Mouse (Mus musculus): Measurements from ENCODE around the gene Tamm41.
A peak's percentile ranks its signal among the peaks of the same experiment; 100 is the strongest.

Tamm41 gene

DNA sequence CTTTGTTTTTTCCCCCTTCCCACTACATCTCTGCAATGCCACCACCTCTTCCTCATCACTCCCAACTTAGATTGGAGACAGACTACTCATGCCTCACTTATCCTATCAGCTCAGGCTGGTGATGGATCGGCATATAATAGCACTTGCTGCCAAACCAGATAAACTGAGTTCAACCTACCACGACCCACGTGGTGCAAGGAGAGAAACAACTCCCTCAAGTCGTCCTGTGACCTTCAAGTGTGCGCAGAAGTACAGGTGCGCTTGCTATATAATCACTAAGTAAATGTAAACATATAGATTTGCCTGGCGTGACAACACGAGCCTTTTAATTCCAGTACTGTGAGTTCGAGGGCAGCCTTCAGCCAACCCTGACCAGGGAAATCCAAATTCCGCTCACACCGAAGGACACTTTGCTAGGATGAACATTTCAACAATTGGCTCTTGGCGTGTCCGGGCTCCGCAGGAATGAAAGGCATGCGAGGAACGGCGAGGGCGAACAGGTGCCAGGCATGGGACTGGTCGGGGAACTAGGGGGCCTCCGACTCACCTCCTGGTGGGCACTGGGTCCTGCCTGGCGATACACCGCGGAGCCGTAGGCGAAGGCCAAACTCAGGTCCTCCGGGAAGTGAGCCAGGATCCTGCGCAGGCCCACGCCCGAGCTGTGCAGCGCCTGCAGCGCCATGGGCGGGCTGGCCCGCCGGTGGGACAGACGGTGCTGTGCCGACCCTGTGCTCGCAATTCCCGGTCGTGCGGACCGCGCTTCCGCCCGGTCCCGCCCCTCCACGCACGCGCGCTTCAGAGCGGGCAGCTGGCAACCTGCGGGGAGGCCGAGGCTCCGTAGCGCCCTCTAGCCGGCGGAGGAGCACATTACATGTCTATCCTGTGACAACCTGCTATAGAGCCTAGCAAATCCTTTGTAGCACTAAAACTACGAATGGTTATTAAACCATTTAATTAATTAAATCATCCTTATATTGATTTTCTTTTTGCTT is at the start of gene Tamm41:
TSS of gene Tamm41 (minus strand) at position 774 of the 992 bp plus-strand sequence.
- peak; percentile 90 for DNase-seq (ENCODE audit: inconsistent ontology term)

DNA sequence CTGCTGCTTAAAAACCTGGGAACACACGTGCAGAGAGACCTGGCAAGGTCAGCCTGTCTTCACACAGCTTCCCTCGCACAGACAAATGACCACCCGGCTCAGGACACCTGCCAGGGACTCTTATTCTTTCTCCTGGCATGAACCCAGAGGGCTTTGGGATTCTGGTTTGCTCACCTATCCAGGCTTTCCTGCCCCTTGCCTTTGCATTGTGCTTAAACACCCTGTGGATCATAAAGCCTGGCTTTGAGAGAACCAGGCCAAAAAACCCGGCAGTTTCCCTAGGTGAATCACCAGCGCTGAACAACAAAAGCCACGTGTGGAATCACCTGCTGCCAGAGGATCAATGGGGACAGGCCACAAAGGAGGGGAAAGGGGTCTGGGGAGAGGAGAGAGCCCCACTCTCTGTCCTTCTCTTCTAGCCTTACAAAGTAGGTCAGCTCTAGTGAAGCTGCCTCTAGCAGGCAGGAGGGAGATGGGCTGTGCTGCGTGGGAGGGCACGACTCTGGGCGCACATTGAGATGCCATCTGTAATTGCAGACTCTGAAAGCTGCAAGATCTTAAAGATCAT is 47.7 kb upstream of the Tamm41 start:
- DNase-seq (ENCODE audit: inconsistent ontology term), result peak; percentile 31

DNA sequence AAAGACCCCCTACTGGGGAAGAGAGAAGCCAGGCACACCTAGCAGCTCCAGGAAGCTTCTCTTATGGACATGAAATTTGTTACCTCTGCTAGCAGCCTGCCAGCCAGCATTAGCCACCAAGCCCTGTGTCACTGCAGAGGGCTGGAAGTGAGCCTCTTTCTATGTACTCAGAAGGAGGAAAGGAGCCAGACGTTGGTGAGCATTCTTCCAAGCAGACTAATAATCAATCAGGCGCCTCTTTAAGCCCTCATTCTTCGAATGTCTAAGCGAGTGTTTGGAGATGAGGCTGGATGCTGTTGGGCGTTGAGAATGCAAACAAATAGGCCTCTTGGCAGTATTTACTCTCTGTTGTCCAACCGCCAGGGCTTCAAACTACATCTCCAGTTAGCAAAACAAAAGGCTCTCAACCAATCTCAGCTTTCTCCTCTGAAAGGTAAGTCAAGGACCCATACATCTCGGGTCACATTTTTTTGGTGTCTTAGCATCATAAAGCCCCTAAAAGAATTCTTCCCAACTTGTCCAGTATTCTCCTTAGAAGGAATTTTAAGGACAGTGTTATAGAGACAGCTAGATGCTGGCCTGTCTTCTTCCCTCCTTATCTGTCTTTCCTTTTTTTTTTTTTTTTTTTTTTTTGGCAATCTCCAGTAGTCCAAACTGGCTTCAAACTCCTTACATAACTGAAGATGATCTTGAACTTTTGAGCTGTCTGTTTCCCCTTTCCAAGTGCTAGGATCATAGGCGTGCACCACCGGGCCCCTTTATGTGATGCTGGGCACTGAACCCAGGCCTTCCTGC is 39.3 kb upstream of the Tamm41 start:
- peak; percentile 85 for DNase-seq (ENCODE audit: inconsistent ontology term)

DNA sequence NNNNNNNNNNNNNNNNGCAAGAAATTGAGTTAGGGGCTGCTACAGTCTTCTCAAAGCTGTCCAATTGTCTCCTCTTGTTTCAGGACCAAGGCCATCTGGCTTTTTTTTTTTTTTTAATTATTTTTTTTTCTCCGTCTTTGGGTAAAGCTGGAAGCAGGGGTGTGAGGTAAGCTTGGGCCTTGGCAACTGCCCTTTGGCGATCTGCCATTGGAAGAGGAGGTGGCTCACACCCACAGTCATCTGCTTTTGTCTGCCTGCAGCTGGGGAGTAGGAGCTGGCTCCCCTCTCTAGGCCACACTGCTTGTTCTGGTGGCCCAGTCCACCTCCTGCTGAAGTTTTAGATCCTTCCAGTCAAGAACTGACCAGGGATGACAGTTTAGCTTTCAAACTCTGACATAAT is 34.3 kb upstream of the Tamm41 start:
- DNase-seq (ENCODE audit: inconsistent ontology term), result peak; percentile 65

DNA sequence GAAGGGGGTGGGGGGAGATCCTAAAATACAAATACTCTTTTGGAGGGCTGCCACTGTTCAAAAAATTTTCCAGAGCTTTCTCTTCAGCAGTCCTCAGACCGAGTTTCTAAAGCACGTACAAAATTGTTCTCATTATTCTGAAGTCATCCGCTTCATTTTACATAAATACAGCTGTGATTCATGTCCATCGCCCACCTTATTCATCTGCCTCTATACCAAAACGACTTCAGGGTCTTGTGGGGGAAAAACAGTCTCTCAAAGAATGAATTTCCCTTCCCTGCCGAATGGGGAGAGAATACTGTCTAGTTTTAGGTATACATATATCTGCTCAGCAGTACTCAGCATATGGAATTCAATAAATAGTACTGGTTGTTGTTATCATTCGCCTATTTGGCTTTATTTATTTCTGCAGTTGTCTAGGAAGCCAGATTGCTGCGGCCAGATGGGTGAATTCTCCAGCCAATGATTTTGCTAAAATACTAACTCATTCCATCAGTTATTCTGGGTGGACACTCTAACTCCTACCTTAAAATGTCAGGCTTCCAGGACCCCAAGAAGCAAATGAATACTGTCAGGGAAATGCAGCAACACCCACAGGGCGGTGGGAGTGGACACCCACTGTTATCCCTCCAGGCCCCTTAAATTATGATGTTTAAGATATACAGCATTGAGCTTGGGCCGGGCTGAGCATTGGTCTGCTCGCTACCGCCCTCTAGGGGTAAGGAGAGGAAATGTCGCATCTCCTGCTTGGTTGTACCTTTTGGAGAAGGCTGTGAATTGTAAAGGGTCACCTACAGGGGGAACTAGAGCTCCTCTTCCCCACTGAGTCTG is 27.9 kb upstream of the Tamm41 start:
- DNase-seq (ENCODE audit: inconsistent ontology term), result no peak

DNA sequence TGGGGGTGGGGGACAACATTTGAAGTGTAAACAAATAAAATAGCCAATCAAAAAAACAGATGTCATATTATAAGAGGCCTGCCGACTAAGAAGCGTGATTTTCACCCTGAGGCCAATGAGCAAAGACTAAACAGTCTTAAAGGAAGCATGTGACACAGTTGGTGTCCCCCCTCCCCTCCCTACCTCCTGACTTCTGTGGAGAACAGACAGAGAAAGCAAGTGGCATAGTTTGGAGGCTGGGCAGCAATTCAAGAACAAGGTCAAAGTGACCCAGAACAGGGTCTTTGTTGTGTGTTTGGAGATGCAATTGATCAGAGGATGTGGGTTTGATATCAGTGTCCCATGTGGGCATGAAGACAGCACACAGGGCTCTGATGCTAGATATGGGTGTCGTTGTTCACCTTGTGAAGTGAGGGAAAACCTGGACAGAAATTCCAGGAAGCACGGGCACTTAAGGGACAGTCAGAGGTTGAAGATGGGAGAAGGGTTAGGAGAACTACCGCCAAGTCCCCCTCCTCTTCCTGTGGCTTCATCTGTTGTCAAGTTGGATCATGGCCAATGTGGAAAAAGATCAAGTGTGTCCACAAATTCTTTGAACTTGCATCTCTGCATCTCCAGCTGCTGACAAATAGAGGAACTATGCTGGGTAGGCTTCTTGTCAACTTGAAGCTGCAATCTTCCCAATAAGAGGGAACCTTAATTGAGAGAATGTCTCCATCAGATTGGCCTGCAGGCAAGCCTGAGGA is 25.1 kb upstream of the Tamm41 start:
- DNase-seq (ENCODE audit: inconsistent ontology term), result peak; percentile 36

DNA sequence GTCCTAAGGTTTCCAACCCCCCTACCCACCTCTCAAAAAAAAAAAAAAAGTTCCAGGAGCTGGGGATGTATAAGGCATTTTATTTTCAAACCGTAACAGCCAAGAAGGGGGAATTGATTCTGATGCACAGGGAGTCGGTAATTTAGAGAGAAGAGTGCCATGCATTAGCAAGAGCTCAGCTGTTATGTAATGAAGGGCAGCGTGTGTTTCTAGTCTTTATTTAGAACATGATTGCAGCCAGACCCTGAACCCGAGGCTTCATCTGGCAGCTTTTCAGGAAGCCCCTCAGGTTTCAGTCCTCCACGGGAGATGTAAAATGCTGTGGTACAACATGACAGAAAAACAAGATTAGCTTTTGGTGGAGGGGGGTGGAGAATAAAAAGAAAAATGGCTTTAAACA is 21.6 kb upstream of the Tamm41 start:
- DNase-seq (ENCODE audit: inconsistent ontology term), result no peak

DNA sequence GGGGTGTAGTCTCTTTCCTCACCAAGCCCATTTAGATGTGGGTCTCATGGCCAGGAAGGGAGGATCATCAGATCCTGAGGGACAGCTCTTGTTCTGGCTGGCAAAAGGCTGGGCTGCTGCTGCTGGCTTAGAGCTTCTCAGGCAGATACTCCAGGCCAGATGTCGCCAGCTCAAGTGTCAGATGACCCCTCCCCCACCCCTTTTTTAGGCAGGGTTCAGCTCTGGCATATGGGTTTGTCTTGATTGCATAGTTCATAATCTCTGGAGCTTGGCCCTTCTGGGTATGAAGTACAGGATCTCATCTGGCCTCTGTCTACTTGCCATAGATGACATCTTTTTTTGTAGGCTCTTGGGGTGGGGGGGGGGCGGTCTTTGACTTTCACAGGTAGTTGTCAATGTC is 19.0 kb upstream of the Tamm41 start:
- DNase-seq (ENCODE audit: inconsistent ontology term), result no peak

DNA sequence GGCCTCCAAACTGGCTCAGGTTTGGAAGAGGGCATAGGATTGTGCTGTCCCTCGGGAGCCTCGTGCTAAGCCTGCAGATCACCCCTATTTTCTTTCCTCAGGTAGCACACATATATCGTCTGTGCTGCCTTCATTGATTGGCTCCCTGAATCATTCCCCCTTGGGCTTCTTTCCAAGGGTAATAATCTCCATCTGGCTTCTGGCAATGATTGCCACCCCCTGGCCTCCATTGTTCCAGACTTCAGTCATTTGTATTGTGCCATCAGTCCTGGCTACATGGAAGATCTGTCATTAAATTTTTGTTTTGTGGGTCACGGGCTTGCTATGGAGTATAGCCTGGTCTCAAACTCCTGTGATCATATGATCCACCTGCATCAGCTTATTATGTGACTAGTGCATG is 17.8 kb upstream of the Tamm41 start:
- no peak for DNase-seq (ENCODE audit: inconsistent ontology term)

DNA sequence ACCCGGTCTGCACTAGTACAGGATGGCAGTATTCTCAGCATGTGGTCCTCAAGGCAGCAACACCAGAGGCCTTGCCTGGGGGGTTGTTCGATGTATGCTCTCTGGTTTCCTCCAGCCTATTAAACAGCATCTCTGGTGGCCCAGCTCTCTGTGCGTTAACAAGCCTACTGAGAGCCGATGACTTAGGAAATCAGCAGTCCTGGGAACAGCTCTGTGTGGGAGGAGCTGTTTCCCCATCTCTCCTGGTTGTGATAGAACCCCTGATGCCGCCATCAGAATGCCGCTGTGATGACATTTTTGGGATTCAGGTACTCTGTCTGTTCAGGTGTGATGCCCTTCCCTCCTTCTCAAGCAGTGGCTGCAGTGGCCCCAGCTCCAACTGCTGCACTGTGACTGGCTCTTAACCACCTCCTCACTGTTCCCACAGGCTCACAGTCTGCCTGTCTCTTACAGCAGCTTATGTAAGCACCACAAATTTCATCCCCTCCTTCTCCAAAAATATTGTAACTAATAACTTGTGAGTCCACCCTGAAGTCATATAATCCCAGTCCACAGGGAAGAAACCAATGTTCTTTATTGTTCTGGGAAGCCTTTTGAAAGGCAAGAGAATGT is 14.0 kb upstream of the Tamm41 start:
- DNase-seq (ENCODE audit: inconsistent ontology term), result no peak

DNA sequence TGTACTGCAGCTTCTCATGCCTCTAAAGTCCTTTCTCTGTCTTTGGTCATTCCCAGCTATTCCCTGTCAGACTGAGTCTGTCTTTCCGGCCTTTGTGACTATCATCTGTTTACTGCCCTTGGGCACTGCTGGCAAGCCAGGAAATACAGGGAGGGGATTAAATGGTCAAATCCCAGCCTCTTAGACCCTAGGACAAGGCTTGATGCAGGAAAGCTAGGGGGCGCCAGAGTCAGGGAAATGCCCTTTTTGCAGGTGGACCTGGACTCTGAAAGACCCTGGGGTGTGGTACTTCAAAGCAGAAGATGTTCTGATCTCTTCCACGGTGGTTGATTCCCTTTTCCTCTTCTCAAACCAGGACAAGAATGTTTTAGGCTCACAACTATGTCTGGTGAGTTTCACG is 11.3 kb upstream of the Tamm41 start:
- no peak for DNase-seq (ENCODE audit: inconsistent ontology term)

DNA sequence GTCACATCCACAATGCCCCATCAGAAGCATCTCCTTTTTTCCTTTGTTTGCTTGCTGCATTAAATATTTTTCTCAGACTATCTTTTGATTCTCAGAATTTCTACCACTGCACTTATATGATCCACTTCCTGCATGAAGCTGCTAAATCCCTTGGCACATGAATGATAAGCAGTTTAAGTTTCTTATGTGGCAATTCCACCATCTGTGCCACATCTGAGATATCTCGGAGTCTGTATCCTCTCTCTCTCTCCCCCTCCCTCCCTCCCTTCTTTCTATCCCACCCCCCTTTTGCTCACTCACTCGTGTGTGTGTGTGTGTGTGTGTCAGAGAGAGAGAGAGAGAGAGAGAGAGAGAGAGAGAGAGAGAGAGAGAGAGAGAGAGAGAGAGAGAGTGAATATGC is 10.1 kb upstream of the Tamm41 start:
- DNase-seq (ENCODE audit: inconsistent ontology term), result no peak

DNA sequence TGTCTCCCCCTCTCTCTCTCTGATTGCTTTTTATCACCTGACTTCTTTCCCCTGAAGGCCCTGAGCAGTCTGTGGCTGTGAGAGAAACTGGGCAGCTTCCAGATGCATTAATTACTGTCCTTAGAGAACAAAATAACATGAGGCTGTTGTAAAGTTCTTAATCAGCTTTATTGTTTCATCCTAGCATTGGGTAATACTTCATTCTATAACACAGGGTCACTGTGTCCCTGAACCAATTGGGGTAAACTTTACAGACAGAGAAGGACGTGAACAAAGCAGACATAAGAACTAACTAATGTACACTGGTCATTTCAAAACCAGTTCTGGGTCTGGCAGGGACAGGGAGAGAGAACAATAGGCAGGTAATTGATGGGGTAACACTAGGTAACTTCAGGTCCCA is 8.4 kb upstream of the Tamm41 start:
- DNase-seq (ENCODE audit: inconsistent ontology term), result no peak

DNA sequence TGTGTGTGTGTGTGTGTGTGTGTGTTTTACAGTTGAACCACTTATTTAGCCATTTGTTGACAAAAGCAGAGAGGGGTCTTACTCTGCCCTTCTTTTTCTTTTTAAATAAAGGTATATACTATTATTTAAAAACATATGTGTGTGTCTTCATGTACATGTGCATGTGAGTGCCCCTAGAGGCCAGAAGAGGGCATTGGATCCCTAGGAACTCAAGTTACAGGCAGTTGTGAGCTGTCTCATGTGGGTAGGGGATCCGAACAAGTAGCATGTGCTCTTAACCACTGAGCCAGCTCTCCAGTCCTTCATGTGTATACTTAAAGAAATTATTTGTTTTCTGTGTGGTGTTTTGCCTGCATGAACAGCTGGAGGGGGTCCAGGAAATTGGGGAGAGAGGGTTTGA is 7.0 kb upstream of the Tamm41 start:
- no peak for DNase-seq (ENCODE audit: inconsistent ontology term)

DNA sequence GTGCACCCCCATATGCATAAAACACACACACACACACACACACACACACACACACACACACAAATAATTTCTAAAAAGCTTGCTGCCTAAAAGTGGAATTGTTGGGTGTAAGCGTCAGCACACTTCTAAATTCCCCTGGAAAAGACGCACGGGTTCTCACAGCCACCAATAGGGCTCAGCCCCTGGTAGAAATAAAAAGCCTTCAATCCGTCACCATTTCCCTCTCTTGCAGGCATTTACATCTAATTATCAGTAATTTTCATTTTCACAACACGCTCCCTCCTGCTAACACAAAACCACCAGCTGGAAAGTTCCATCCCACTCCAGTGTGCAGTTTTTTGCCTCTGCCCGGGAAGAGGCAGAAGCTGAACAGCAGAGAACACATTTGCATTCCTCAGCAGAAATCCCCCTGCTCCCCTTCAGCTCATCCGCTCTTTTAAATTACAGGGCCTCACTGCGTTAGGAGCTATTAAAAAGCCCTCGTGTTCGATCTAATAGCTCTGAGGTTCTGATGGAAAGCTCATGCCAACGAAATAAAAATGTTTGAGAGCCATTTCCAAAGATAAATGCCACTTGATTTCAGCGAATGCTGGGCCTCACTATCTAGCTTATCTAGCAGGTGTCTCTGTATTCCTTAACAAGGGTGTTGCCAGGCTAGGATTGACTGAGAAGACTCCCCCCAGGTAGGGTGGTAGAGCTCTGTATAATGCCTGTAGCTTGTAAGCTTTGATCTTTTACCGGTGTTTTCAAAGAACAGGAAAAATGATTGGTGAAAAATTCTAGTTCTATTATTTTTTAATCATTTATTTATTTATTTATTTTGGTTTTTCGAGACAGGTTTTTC is 6.2 kb upstream of the Tamm41 start:
- DNase-seq (ENCODE audit: inconsistent ontology term), result no peak

DNA sequence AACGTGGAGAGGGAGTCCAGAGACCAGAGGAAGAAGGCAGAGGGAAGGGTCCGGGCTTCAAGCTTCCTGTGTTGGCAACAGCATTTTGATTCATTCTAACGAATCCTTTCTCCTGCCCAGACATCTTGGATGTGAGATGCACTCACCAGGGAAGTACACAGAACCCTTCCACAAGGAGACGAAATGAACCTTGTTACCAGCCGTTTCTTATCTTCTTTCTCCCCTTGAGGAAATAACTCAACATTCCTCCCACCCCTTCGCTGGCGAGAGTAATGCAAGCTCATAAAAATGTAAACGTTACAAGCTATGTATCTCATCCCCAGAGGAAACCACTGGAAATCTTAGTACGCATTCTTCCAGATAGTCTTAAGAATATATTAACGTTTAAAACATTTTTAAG is 4.9 kb upstream of the Tamm41 start:
- DNase-seq (ENCODE audit: inconsistent ontology term), result no peak

DNA sequence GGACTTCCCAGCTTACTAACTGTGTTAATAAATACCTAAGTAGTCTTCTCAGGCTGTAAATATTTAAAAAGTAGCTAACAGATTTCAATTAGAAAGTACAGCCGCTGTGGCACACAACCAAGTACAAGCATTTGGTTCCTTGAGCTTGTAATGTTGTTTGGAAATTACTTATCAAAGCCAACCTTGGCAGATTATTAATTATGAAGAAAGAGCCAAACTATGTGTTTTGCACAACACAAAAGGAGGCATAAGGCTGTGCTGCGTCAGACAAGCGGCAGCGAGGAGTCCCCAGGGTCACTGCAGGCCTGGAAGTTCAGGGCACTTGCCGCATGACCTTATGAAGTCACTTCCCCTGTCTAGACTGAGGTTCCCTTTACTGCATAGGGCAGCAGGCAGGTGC is 4.2 kb downstream of the Tamm41 start:
- DNase-seq (ENCODE audit: inconsistent ontology term), result no peak

DNA sequence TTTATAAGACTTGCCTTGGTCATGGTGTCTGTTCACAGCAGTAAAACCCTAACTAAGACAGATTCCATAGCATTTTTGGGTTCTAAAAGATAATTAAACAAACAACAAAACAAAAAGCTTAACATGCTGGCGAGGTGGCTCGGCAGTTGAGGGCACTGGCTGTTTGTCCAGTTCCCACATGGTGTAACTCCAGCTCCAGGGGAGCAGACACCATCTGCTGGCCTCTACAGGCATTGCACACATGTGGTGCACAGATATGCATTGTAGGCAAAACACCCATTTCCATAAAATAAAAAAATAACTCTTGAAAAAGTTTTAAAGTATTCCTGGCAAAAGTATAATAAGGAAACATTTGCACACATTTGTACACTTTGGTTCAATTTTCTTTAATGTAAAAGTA is 7.6 kb downstream of the Tamm41 start:
- no peak for DNase-seq (ENCODE audit: inconsistent ontology term)

DNA sequence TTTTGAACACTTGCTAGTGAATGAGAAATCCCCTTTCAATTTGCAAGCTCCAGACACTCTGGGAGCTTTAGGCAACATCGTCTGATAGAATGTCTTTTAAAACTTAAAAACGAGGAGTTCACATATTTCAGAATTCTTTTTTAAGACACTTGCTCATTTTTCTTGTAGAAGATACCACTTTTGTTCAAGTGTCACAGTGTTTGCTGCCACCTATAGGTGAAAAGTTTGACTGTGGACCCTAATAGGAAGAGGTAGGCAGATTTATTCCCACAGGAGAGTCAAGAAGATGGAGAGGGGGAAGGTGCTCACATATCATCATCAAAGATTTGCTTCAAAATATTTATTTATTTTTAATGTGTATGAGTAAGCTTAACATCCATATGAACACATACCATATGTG is 8.4 kb downstream of the Tamm41 start:
- DNase-seq (ENCODE audit: inconsistent ontology term), result peak; percentile 25

Data from Muller cell, postnatal 12 days (primary cell).